Mouse (Mus musculus) kidney, adult 2 months (tissue): ENCODE results near the gene U2af1.

Experiments used
- CTCF ChIP-seq: fragments of 200-500 bp; conservative IDR thresholded peaks from 2 replicates; pipeline ENCODE4 v1.5.1; 2011; ENCODE audit warnings: low read depth, mild to moderate bottlenecking, control low read depth, low read length, moderate library complexity, mixed read lengths; ENCODE audit not compliant: insufficient read depth, insufficient read length
- POLR2A ChIP-seq: fragments of 200-500 bp; IDR thresholded peaks from one replicate; pipeline ENCODE4 v1.6.1; 2011; ENCODE audit warnings: low read depth, low read length, control low read depth

DNA sequence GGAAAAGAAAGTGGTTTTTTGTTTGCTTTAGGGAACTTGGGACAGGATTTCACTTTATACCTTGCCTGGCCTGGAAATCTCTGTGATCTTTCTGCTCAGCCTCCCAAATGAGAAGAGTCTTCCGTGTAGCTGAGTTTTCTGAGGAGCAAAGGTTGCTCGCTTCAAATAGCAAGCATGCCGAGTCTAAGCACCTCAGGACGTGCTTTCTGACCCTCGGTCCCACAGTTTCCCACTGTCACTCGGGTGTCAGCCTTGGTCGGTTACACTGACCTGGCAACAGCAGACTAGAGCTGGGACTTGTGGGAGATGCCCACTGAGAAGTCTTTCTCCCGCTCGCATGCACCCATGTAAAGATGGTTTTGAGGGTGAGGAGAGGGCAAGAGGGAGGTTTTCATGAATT lies 60.7 kb downstream of the U2af1 start:
- TF ChIP-seq POLR2A (no peak), CTCF (no peak)
